Mouse (Mus musculus) embryo, embryonic 10 days (tissue): Measurements from ENCODE around the gene Gfap.

Source experiments
- DNase-seq: peaks from one replicate; pipeline ENCODE4 v3.0.0-alpha.2; 2015; ENCODE audit warnings: low spot score

Gfap gene

GRCm38 (mm10) chr11:102896641-102897040 lies 4.1 kb downstream of the Gfap start:
- DNase-seq = no peak

GRCm38 (mm10) chr11:102895779-102896178 lies 4.9 kb downstream of the Gfap start:
- no peak for DNase-seq

- no peak for DNase-seq
These were observed 6.0 kb downstream of the Gfap start for GRCm38 (mm10) chr11:102894716-102895115.

- DNase-seq = peak; percentile 88
These were observed 7.6 kb downstream of the Gfap start for GRCm38 (mm10) chr11:102893015-102893651.

- no peak for DNase-seq
These were observed 10.6 kb downstream of the Gfap start for GRCm38 (mm10) chr11:102890096-102890495.

- no peak for DNase-seq
These were observed 12.6 kb downstream of the Gfap start for GRCm38 (mm10) chr11:102888135-102888534.

- no peak for DNase-seq
These were observed 13.3 kb downstream of the Gfap start for GRCm38 (mm10) chr11:102887433-102887832.

GRCm38 (mm10) chr11:102884616-102885219 lies 16.0 kb downstream of the Gfap start, which contains the start of gene Fam187a:
Fam187a (plus strand) TSS chr11:102885169.
- no peak for DNase-seq

GRCm38 (mm10) chr11:102881314-102882198 lies 19.2 kb downstream of the Gfap start:
- no peak for DNase-seq

- DNase-seq = peak; percentile 94
These were observed 20.0 kb downstream of the Gfap start, which contains the start of the genes Eftud2 and Ccdc103 for GRCm38 (mm10) chr11:102880585-102881313. Eftud2 (minus strand) TSS chr11:102880985. Ccdc103 (plus strand) TSS chr11:102881204.

GRCm38 (mm10) chr11:102879558-102879957 lies 21.2 kb downstream of the Gfap start:
- DNase-seq = no peak

- DNase-seq = no peak
These were observed 25.8 kb downstream of the Gfap start for GRCm38 (mm10) chr11:102874801-102875334.

- peak; percentile 70 for DNase-seq
These were observed 36.4 kb downstream of the Gfap start for GRCm38 (mm10) chr11:102864272-102864671.

GRCm38 (mm10) chr11:102859933-102860332 lies 40.8 kb downstream of the Gfap start:
- no peak for DNase-seq

GRCm38 (mm10) chr11:102858951-102859350 lies 41.8 kb downstream of the Gfap start:
- DNase-seq = no peak

- DNase-seq = peak; percentile 62
These were observed 44.8 kb downstream of the Gfap start for GRCm38 (mm10) chr11:102855941-102856340.

GRCm38 (mm10) chr11:102853760-102854159 lies 47.0 kb downstream of the Gfap start:
- no peak for DNase-seq

- DNase-seq = peak; percentile 84
These were observed 48.8 kb downstream of the Gfap start for GRCm38 (mm10) chr11:102851883-102852282.

- peak; percentile 10 for DNase-seq
These were observed 54.8 kb downstream of the Gfap start for GRCm38 (mm10) chr11:102845926-102846325.

- DNase-seq = no peak
These were observed 62.0 kb downstream of the Gfap start for GRCm38 (mm10) chr11:102838616-102839150.

- no peak for DNase-seq
These were observed 62.6 kb downstream of the Gfap start for GRCm38 (mm10) chr11:102838126-102838525.
